Mouse (Mus musculus): ENCODE data around the gene Lyl1. TPM values are rescaled to one million over a fixed set of nuclear protein-coding genes. Genes with fewer than 3 reads are reported as not detected.

Lyl1 gene
- polyA plus RNA-seq, 1 experiment from 2014 or later: 4.8 TPM

DNA sequence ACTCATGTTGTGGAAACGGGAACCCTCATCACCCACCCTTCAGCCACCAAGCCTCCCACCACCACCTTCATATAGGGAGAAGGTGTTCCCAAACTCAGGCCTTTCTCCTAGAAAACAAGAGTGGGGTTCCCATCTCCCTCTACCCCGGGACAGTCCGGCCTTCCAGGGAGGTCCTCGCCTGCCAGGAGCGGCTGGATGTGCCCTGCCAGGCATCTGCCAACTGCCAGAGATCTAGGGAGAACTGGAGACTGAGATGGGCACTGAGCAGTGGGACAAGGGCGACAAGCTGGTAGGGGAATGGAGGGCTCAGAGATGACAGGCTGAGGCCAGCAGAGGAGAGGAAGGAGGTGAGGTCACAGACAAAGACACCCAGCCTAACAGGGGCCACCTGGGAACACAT, 32.7 kb downstream of the Lyl1 start:
- 85% methylated on average over 6 of the region's 6 CpGs for WGBS
- no peak overlapping the region for H3K4me3 ChIP-seq (ENCODE audit: low read depth, low read length)
- no peak overlapping the region for H3K27ac ChIP-seq (replicated peaks; ENCODE audit: low read depth, low read length)
- no peak overlapping the region for H3K4me2 ChIP-seq (ENCODE audit: low read depth, severe bottlenecking)
- DNase-seq (ENCODE audit: low spot score): no peak
- H3K27me3 ChIP-seq (ENCODE audit: control insufficient read depth, insufficient read depth, low read length): peaks cover 17% of the 10 kb centered on the region
- H3K36me3 ChIP-seq (ENCODE audit: control insufficient read depth, insufficient read depth, low read length): no peaks in the 10 kb centered on the region
- ATAC-seq (ENCODE audit: insufficient number of reproducible peaks, low FRiP score, low TSS enrichment, low read depth): no peak
- no peaks in the 10 kb centered on the region for H3K9me3 ChIP-seq (ENCODE audit: control insufficient read depth, low read length)
- no peak overlapping the region for H3K9ac ChIP-seq (ENCODE audit: low read length)
- H3K4me1 ChIP-seq (ENCODE audit: control insufficient read depth, insufficient read depth, low read length): peaks cover 47% of the 10 kb centered on the region

GRCm38 (mm10) chr8:84734680-84735079, 33.4 kb downstream of the Lyl1 start:
- ATAC-seq (ENCODE audit: insufficient number of reproducible peaks, low FRiP score, low TSS enrichment, low read depth): no peak
- no peak overlapping the region for H3K4me3 ChIP-seq (ENCODE audit: low read depth, low read length)
- no peak for DNase-seq (ENCODE audit: low spot score)
- no peaks in the 10 kb centered on the region for H3K9me3 ChIP-seq (ENCODE audit: control insufficient read depth, low read length)
- H3K36me3 ChIP-seq (ENCODE audit: control insufficient read depth, insufficient read depth, low read length): no peaks in the 10 kb centered on the region
- peaks cover 17% of the 10 kb centered on the region for H3K27me3 ChIP-seq (ENCODE audit: control insufficient read depth, insufficient read depth, low read length)
- peaks cover 54% of the 10 kb centered on the region for H3K4me1 ChIP-seq (ENCODE audit: control insufficient read depth, insufficient read depth, low read length)
- H3K9ac ChIP-seq (ENCODE audit: low read length): no peak overlapping the region
- WGBS: 80% methylated on average over 2 of the region's 2 CpGs
- H3K4me2 ChIP-seq (ENCODE audit: low read depth, severe bottlenecking): no peak overlapping the region
- no peak overlapping the region for H3K27ac ChIP-seq (replicated peaks; ENCODE audit: low read depth, low read length)

DNA sequence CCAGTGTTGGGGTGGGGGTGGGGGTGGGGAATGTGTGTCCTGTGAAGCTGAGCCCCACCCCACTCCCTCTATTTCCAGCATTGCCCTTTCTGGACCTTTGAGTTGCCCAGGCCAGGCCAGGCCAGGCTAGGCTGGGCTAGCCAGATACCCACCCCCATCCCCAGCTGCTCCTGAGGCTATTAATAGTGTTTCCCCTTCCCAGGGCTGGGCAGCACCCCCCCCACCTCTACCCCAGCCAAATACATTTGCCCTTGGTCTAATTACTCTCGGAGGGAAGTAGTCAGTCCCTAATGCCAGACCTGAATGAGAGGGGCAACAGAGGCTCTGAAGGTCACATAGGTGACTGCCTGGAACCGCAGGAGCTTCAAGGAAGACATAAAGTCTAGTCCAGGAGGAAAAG, 34.3 kb downstream of the Lyl1 start:
- no peak overlapping the region for H3K9ac ChIP-seq (ENCODE audit: low read length)
- WGBS: 24% methylated on average over 2 of the region's 2 CpGs

DNA sequence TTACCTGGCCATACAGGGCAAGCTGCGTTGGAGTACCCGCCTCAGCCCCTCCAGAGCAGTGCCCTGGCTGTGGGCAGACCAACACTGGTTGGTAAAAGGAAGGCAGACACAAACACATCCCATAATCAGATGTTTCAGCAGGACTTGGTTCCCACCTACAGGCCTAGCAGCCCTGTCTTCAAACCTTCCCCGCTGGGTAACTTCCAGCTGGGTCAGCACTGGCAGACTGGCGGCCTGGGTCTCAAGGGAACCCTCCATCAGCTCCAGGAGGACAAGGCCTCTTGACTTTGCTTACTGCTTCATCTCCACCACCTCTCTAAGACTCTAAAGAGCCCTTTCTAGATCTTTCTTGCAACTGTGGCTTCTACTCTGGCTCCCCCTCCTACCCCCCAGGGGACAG, 35.3 kb downstream of the Lyl1 start:
- 78% methylated on average over 4 of the region's 4 CpGs for WGBS
- Histone ChIP-seq H3K4me1 (ENCODE audit: control insufficient read depth, insufficient read depth, low read length) (peaks cover 66% of the 10 kb centered on the region), H3K4me3 (ENCODE audit: low read depth, low read length) (no peak overlapping the region), H3K27ac (replicated peaks; ENCODE audit: low read depth, low read length) (no peak overlapping the region), H3K4me2 (ENCODE audit: low read depth, severe bottlenecking) (no peak overlapping the region), H3K9me3 (ENCODE audit: control insufficient read depth, low read length) (no peaks in the 10 kb centered on the region), H3K27me3 (ENCODE audit: control insufficient read depth, insufficient read depth, low read length) (peaks cover 25% of the 10 kb centered on the region), H3K36me3 (ENCODE audit: control insufficient read depth, insufficient read depth, low read length) (no peaks in the 10 kb centered on the region), H3K9ac (ENCODE audit: low read length) (no peak overlapping the region)
- ATAC-seq (ENCODE audit: insufficient number of reproducible peaks, low FRiP score, low TSS enrichment, low read depth) (no peak), DNase-seq (ENCODE audit: low spot score) (no peak)

More for the DNA sequence above, 34.3 kb downstream of the Lyl1 start:
- no peaks in the 10 kb centered on the region for H3K9me3 ChIP-seq (ENCODE audit: control insufficient read depth, low read length)
- no peak overlapping the region for H3K4me2 ChIP-seq (ENCODE audit: low read depth, severe bottlenecking)
- H3K27me3 ChIP-seq (ENCODE audit: control insufficient read depth, insufficient read depth, low read length): peaks cover 25% of the 10 kb centered on the region
- no peak overlapping the region; the same call in 1 of the 2 replicates for H3K27ac ChIP-seq (replicated peaks; ENCODE audit: low read depth, low read length)
- ATAC-seq (ENCODE audit: insufficient number of reproducible peaks, low FRiP score, low TSS enrichment, low read depth) (no peak), DNase-seq (ENCODE audit: low spot score) (no peak)
- H3K36me3 ChIP-seq (ENCODE audit: control insufficient read depth, insufficient read depth, low read length): no peaks in the 10 kb centered on the region
- H3K4me1 ChIP-seq (ENCODE audit: control insufficient read depth, insufficient read depth, low read length): peaks cover 62% of the 10 kb centered on the region
- no peak overlapping the region for H3K4me3 ChIP-seq (ENCODE audit: low read depth, low read length)

DNA sequence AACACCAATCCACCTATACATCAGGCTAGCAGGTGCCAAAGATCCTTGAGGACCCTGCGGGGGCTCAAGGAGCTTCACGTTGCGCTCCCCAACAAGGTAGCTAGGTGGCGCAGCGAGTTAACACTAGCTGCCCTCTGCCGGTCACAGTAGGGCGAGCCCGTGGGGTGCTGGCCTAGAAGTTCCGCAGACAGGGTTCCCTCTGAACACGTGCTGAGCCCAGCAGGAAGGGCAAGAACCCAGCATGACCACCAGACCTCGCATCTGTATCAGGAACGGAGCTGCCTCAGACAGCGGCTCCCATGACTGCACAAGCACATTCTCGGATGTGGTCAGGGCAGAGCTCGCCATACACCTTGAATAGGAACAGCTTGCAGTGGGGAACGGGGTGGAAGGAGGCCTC, 36.4 kb downstream of the Lyl1 start:
- Histone ChIP-seq H3K4me3 (ENCODE audit: low read depth, low read length) (no peak overlapping the region), H3K27ac (replicated peaks; ENCODE audit: low read depth, low read length) (peak overlapping the region; percentile 49), H3K36me3 (ENCODE audit: control insufficient read depth, insufficient read depth, low read length) (no peaks in the 10 kb centered on the region), H3K9ac (ENCODE audit: low read length) (0 out of 2 replicates have a peak overlapping the region, but pooled peaks have one; percentile 19), H3K4me1 (ENCODE audit: control insufficient read depth, insufficient read depth, low read length) (peaks cover 77% of the 10 kb centered on the region), H3K27me3 (ENCODE audit: control insufficient read depth, insufficient read depth, low read length) (peaks cover 25% of the 10 kb centered on the region), H3K4me2 (ENCODE audit: low read depth, severe bottlenecking) (peak overlapping the region; percentile 18; the same call in 1 of the 2 replicates), H3K9me3 (ENCODE audit: control insufficient read depth, low read length) (no peaks in the 10 kb centered on the region)
- peak; percentile 19; the same call in 1 of the 2 replicates for ATAC-seq (ENCODE audit: insufficient number of reproducible peaks, low FRiP score, low TSS enrichment, low read depth)
- DNase-seq (ENCODE audit: low spot score): peak; percentile 93
- under 1% methylated on average over 16 of the region's 16 CpGs for WGBS

DNA sequence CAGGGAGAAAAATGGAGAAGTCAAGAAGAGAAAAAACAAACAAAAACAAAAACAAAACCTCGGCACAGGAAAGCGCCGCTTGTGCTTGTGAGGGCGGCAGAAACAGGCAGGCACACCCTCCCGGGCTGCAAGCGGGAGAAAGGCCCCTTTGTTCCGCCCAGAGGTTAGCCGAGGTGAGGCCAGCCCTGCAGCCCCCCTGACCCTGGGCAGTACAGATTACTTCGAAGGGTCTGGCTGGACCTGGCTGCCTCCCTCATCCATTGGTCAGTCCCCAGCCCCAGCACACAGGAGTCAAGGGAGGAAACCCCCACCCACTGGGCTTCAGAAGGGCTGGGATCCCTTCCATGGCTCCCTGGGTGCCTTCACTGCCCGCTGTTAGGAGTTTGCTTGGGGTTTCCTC, 37.0 kb downstream of the Lyl1 start:
- H3K27me3 ChIP-seq (ENCODE audit: control insufficient read depth, insufficient read depth, low read length): peaks cover 25% of the 10 kb centered on the region
- peak overlapping the region; percentile 46; the same call in 1 of the 2 replicates for H3K9ac ChIP-seq (ENCODE audit: low read length)
- peak overlapping the region; percentile 49 for H3K27ac ChIP-seq (replicated peaks; ENCODE audit: low read depth, low read length)
- DNase-seq (ENCODE audit: low spot score): peak; percentile 68
- ATAC-seq (ENCODE audit: insufficient number of reproducible peaks, low FRiP score, low TSS enrichment, low read depth): no peak
- peak overlapping the region; percentile 18; the same call in 1 of the 2 replicates for H3K4me2 ChIP-seq (ENCODE audit: low read depth, severe bottlenecking)
- 8% methylated on average over 10 of the region's 10 CpGs for WGBS
- peaks cover 79% of the 10 kb centered on the region for H3K4me1 ChIP-seq (ENCODE audit: control insufficient read depth, insufficient read depth, low read length)
- no peaks in the 10 kb centered on the region for H3K36me3 ChIP-seq (ENCODE audit: control insufficient read depth, insufficient read depth, low read length)
- no peak overlapping the region for H3K4me3 ChIP-seq (ENCODE audit: low read depth, low read length)
- no peaks in the 10 kb centered on the region for H3K9me3 ChIP-seq (ENCODE audit: control insufficient read depth, low read length)

- ATAC-seq (ENCODE audit: insufficient number of reproducible peaks, low FRiP score, low TSS enrichment, low read depth): no peak
- no peak for DNase-seq (ENCODE audit: low spot score)
- Histone ChIP-seq H3K4me2 (ENCODE audit: low read depth, severe bottlenecking) (no peak overlapping the region), H3K9me3 (ENCODE audit: control insufficient read depth, low read length) (no peaks in the 10 kb centered on the region), H3K27me3 (ENCODE audit: control insufficient read depth, insufficient read depth, low read length) (peaks cover 23% of the 10 kb centered on the region), H3K4me1 (ENCODE audit: control insufficient read depth, insufficient read depth, low read length) (peaks cover 80% of the 10 kb centered on the region), H3K27ac (replicated peaks; ENCODE audit: low read depth, low read length) (peak overlapping the region; percentile 49; the same call in 1 of the 2 replicates), H3K36me3 (ENCODE audit: control insufficient read depth, insufficient read depth, low read length) (no peaks in the 10 kb centered on the region), H3K9ac (ENCODE audit: low read length) (no peak overlapping the region; the same call in 1 of the 2 replicates), H3K4me3 (ENCODE audit: low read depth, low read length) (no peak overlapping the region)
- whole genome bisulfite sequencing: 36% methylated on average over 10 of the region's 10 CpGs
These were observed 37.6 kb downstream of the Lyl1 start for GRCm38 (mm10) chr8:84738715-84739400.

DNA sequence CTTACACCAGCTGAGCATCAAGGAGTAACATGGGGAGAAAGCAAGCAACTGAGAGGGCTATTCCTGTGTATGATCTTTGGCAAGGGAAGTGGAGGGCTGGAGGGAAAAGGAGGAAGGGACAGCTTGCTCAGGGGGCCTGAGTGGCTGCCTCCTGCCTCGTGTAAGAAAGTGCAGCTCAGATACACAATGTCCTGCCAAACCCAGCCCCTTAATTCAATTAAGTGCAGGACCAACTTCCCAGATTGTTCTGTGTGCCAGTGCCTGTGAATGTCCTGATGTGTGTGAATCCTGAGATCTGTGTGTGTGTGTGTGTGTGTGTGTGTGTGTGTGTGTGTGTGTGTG, 38.1 kb downstream of the Lyl1 start:
- Histone ChIP-seq H3K27me3 (ENCODE audit: control insufficient read depth, insufficient read depth, low read length) (peaks cover 23% of the 10 kb centered on the region), H3K4me1 (ENCODE audit: control insufficient read depth, insufficient read depth, low read length) (peaks cover 85% of the 10 kb centered on the region), H3K4me3 (ENCODE audit: low read depth, low read length) (no peak overlapping the region), H3K27ac (replicated peaks; ENCODE audit: low read depth, low read length) (peak overlapping the region; percentile 56; the same call in 1 of the 2 replicates), H3K9me3 (ENCODE audit: control insufficient read depth, low read length) (no peaks in the 10 kb centered on the region), H3K4me2 (ENCODE audit: low read depth, severe bottlenecking) (no peak overlapping the region), H3K36me3 (ENCODE audit: control insufficient read depth, insufficient read depth, low read length) (no peaks in the 10 kb centered on the region), H3K9ac (ENCODE audit: low read length) (no peak overlapping the region)
- WGBS: 0% methylated on average over 1 of the region's 1 CpGs
- ATAC-seq (ENCODE audit: insufficient number of reproducible peaks, low FRiP score, low TSS enrichment, low read depth) (no peak), DNase-seq (ENCODE audit: low spot score) (no peak)

Measured in limb, embryonic 11.5 days (tissue).